Mouse (Mus musculus) midbrain, embryonic 15.5 days (tissue): ENCODE data around the gene Csf1. TPM values are rescaled to one million over a fixed set of nuclear protein-coding genes. Genes with fewer than 3 reads are reported as not detected.

Experiments
- ATAC-seq: fragments of 200-750 bp; cut with Nextera tagmentation; replicated peaks from 2 replicates; pipeline ENCODE4 v1.8.0; 2017; ENCODE audit warnings: moderate TSS enrichment
- H3K27ac ChIP-seq: fragments of 300-500 bp; sonication (generic); 2 replicates; pipeline ENCODE4 v1.5.1; 2015; ENCODE audit warnings: mild to moderate bottlenecking, inconsistent platforms
- H3K27me3 ChIP-seq: fragments of 300-500 bp; sonication (generic); replicated peaks from 2 replicates; pipeline ENCODE4 v1.6.1; 2015; ENCODE audit warnings: inconsistent platforms
- H3K36me3 ChIP-seq: fragments of 300-500 bp; sonication (generic); replicated peaks from 2 replicates; pipeline ENCODE4 v1.6.1; 2015; ENCODE audit warnings: inconsistent platforms
- H3K4me1 ChIP-seq: fragments of 300-500 bp; sonication (generic); 2 replicates; pipeline ENCODE4 v1.6.1; 2015; ENCODE audit warnings: inconsistent platforms
- H3K4me2 ChIP-seq: fragments of 300-500 bp; sonication (generic); 2 replicates; pipeline ENCODE4 v1.6.1; 2015; ENCODE audit warnings: inconsistent platforms, mild to moderate bottlenecking, moderate library complexity
- H3K4me3 ChIP-seq: fragments of 300-500 bp; sonication (generic); 2 replicates; pipeline ENCODE4 v1.5.1; 2015; ENCODE audit warnings: mild to moderate bottlenecking, inconsistent platforms
- H3K9ac ChIP-seq: fragments of 300-500 bp; sonication (generic); 2 replicates; pipeline ENCODE4 v1.6.1; 2015; ENCODE audit warnings: mild to moderate bottlenecking, inconsistent platforms
- H3K9me3 ChIP-seq: fragments of 300-500 bp; sonication (generic); 2 replicates; pipeline ENCODE4 v1.6.1; 2016; ENCODE audit warnings: inconsistent platforms
- WGBS: fragments of 180-500 bp; shearing (Covaris S2); methylation state at CpG from one replicate; pipeline ENCODE4 v1.1.7; 2015; ENCODE audit warnings: mixed read lengths; 5-methylcytosine and 5-hydroxymethylcytosine counted together
- polyA plus RNA-seq: library from polyadenylated mRNA; unstranded; fragments of >200 nt; fragmentation: Nextera tagmentation; extraction: Ambion mirVana; gene quantifications from 2 replicates; pipeline ENCODE4 v1.2.1, GENCODE M21; 2015

Csf1 gene
- polyA plus RNA-seq, 1 experiment from 2014 or later: 6.7 TPM

DNA sequence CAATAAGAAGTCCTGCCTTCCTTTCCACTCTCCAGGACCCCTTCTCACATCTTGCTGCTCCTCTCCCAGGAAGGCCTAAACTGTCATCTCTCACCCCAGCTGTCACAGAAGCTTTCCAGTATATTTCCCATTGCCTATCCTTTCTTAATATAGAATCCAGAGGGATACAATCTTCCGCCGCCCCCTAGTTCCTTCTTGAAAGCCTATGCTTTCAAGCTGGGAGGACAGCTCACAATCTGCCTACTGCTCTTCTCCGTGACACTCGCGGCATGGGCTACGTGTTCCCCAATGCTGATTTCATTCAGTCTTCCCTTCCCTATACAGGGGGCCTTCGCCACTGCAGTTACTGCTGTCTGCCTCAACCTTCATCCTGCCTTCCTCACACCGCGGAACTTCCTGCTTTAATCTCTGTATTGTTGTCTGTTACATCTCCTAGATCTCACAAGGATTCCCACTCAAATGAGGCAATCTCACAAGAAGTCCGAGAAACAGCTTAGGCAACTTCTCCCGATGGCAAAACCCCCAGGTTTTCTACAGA is 30.6 kb upstream of the Csf1 start:
- Histone ChIP-seq H3K9me3 (no peaks in the 10 kb centered on the region), H3K27me3 (no peaks in the 10 kb centered on the region), H3K27ac (no peak overlapping the region), H3K4me1 (peaks cover 23% of the 10 kb centered on the region), H3K9ac (no peak overlapping the region), H3K36me3 (no peaks in the 10 kb centered on the region), H3K4me2 (no peak overlapping the region), H3K4me3 (no peak overlapping the region)
- no peak for ATAC-seq
- WGBS: 84% methylated on average over 11 of the region's 11 CpGs

DNA sequence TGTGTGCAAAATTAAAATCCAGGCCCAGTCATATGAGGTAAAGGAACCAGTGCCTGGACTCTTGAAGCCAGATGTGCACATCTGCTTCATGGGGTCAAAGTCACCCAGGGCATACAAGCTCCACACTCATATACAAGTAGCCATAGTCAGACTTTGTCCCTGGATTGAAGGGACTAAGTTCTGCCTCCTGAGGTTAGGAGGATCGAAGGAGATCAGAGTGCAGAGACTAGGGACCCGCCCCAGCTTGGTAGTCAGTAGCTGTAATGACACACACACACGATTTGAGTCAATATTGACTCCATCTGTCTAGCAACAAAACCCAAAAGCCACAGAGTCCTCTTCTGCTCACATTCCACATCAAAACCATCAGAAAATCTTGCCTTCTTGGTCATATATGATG is 30.0 kb upstream of the Csf1 start:
- Histone ChIP-seq H3K27ac (no peak overlapping the region), H3K36me3 (no peaks in the 10 kb centered on the region), H3K27me3 (no peaks in the 10 kb centered on the region), H3K9ac (no peak overlapping the region), H3K4me3 (no peak overlapping the region), H3K4me1 (peaks cover 23% of the 10 kb centered on the region), H3K4me2 (no peak overlapping the region), H3K9me3 (no peaks in the 10 kb centered on the region)
- no peak for ATAC-seq
- WGBS: 89% methylated on average over 3 of the region's 3 CpGs

DNA sequence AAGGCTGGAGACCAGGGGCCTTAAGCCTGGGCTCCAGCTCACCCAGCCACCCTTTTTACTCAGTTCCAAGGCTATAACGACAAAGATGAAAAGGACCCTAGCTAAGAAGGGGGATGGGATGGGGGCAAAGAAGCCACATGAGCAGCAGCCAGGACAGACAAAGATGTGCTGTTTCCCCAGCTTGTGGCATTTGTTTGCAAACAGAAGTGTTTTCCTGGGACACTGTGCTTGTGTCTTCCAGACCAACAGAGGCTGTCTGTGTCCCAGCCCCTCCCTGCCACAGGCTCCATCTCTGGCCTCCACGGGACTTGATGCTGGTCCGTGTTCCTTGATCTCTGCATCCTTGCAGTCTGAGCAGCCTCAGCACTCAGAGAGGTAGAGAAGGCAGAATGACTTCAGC is 28.6 kb upstream of the Csf1 start:
- no peak overlapping the region for H3K4me2 ChIP-seq
- ATAC-seq: no peak
- WGBS: 67% methylated on average over 3 of the region's 3 CpGs

DNA sequence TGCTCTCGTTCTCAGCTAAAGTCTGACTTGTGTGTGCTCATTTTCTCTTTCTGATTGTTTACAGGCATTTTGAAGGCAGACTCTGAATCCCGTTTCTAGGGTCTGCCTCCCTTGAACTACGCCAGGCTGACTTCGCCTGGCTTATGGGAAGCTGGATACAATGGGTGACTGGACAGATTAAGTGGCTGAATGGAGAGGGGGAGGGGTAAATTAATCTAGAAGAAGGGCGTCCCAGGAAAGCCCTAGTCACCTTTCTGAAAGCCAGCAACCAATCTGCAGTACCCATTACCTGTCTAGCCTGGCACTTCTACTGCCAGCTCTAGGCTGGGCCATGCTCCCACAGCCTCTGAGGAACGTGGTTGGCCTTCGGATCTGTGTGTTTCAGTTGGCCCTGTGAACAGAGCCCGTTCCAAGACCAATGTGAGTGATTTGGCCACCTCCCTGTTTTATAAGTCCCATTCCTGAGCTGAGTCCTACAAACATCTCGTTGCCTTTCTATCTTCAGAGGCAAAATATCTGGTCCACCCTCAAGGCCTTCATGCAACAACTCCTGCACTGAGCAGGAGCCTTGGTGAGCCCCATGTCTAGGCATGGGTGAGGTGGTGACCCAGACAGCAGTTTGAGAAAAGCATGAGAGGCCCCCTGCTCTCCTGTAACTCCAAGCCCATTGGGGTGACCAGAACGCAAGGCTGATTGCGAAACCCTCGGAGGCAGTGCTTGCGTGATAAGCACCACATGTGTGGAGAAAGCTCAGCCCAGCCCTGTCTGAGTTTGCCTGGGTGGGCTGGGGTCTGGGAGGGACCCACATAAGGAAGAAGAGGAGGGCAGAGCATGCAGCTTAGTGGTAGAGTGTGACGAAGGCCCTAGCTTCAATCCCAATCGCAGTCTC is 27.6 kb upstream of the Csf1 start:
- ATAC-seq: no peak
- H3K4me1 ChIP-seq: peaks cover 10% of the 10 kb centered on the region
- H3K27me3 ChIP-seq: no peaks in the 10 kb centered on the region
- H3K9me3 ChIP-seq: no peaks in the 10 kb centered on the region
- no peak overlapping the region for H3K27ac ChIP-seq
- H3K4me2 ChIP-seq: no peak overlapping the region
- H3K4me3 ChIP-seq: no peak overlapping the region
- no peaks in the 10 kb centered on the region for H3K36me3 ChIP-seq
- H3K9ac ChIP-seq: no peak overlapping the region
- WGBS: 63% methylated on average over 15 of the region's 15 CpGs

More for the DNA sequence above, 28.6 kb upstream of the Csf1 start:
- H3K36me3 ChIP-seq: no peaks in the 10 kb centered on the region
- no peak overlapping the region for H3K27ac ChIP-seq
- no peak overlapping the region for H3K4me3 ChIP-seq
- H3K4me1 ChIP-seq: peaks cover 20% of the 10 kb centered on the region
- no peaks in the 10 kb centered on the region for H3K9me3 ChIP-seq
- no peak overlapping the region for H3K9ac ChIP-seq
- no peaks in the 10 kb centered on the region for H3K27me3 ChIP-seq

DNA sequence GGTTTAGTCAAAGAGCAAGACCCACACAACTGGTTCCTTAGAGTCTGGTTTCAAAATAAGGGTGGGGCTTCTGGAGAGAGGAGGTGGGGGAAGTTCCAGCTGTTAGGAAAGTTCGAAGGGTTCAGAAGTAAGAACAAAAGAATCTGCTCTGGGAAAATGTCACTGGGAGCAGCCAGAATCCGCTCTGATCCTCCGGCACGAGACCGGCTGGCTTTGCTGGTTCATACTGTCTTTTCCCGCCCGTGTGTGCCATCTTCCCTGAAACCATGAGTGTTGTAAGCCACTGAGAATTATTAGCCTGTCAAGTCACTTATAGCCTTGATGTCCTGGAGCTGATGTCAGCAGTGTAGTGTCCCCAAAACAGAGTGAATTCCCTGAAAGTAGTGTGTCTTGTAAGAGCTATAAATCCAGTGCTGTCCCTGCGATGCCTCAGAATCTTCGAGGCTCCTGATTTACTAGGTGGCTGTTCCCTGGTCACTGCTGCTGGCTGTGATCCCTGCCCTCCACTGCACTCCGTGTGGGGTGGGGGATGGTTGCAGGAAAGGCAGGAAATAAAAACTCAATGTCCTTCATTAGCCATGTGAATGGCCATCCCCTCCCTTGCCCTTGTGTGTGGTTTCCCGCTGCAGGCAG is 26.8 kb upstream of the Csf1 start:
- WGBS: 36% methylated on average over 11 of the region's 11 CpGs
- Histone ChIP-seq H3K4me1 (peaks cover 9% of the 10 kb centered on the region; the same call in 1 of the 2 replicates), H3K9ac (no peak overlapping the region), H3K4me3 (no peak overlapping the region), H3K27me3 (no peaks in the 10 kb centered on the region), H3K27ac (no peak overlapping the region), H3K36me3 (no peaks in the 10 kb centered on the region), H3K9me3 (no peaks in the 10 kb centered on the region), H3K4me2 (no peak overlapping the region)
- no peak for ATAC-seq

DNA sequence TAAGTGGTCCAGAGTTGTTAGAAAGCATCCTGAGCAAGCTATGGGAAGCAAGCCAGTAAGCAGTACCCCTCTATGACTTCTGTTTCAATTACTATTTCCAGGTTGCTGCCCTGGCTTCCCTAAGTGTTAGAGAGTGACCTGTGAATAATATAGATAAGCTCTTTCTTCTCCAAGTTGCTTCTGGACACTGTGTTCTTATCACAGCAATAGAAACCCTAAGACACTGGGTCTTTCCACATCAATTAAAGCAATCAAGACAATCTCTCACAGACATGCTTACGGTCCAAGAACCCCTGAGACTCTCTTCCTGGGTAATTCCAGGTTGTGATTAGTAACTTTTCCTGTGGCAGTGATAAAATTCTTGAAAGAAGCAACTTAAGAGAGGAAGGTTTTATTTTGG is 26.1 kb upstream of the Csf1 start:
- Histone ChIP-seq H3K36me3 (no peaks in the 10 kb centered on the region), H3K4me2 (no peak overlapping the region), H3K4me1 (peaks cover 9% of the 10 kb centered on the region; the same call in 1 of the 2 replicates), H3K27me3 (no peaks in the 10 kb centered on the region), H3K9ac (no peak overlapping the region), H3K27ac (no peak overlapping the region), H3K9me3 (no peaks in the 10 kb centered on the region), H3K4me3 (no peak overlapping the region)
- 97% methylated on average over 1 of the region's 1 CpGs for WGBS
- no peak for ATAC-seq

DNA sequence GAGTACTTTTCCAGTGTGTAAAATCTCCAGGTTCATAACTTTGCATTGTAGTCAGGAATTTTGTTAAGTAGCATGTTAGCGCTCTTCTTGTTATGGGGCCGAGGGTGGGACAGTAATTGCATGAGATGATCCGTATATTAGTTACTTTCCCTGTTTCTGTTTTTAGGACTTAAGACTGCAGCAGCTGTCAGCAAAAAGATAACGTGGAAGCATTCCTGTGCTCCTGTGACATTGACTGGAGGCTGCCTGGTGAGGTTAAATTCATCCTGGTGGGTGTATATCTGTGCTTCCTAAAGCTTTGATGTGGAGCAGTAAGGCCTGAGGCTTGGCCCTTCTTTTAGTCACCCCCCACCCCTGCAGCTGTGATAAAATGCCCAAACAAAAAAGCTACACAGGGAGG is 25.3 kb upstream of the Csf1 start:
- Histone ChIP-seq H3K27ac (no peak overlapping the region), H3K9me3 (no peaks in the 10 kb centered on the region), H3K4me2 (no peak overlapping the region), H3K36me3 (no peaks in the 10 kb centered on the region), H3K27me3 (no peaks in the 10 kb centered on the region), H3K4me3 (no peak overlapping the region), H3K9ac (no peak overlapping the region), H3K4me1 (peaks cover 9% of the 10 kb centered on the region; the same call in 1 of the 2 replicates)
- ATAC-seq: no peak
- WGBS: 83% methylated on average over 4 of the region's 4 CpGs

DNA sequence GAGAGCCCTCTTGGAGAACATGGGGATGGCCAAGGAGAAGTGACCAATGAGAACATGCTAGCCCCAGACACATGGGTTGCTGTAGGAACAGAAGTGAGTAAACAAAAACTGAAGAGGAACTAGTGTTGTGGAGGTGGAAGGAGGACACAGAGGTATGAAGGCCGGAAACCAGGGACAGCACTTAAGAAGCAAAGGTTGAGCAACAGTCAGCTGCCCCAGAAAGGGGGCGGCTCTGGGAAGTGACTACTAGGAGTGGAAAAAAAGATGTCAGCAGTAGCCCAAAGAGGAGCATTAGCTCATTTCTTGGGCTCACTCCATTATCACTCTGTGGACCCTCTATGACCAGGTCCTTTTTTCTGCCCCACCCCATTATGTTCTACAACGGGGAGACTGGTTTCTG is 23.0 kb upstream of the Csf1 start:
- Histone ChIP-seq H3K4me3 (no peak overlapping the region), H3K9ac (no peak overlapping the region), H3K9me3 (no peaks in the 10 kb centered on the region), H3K27ac (no peak overlapping the region), H3K27me3 (no peaks in the 10 kb centered on the region), H3K4me1 (peaks cover 9% of the 10 kb centered on the region; the same call in 1 of the 2 replicates), H3K4me2 (no peak overlapping the region), H3K36me3 (no peaks in the 10 kb centered on the region)
- WGBS: 97% methylated on average over 3 of the region's 3 CpGs
- no peak for ATAC-seq

DNA sequence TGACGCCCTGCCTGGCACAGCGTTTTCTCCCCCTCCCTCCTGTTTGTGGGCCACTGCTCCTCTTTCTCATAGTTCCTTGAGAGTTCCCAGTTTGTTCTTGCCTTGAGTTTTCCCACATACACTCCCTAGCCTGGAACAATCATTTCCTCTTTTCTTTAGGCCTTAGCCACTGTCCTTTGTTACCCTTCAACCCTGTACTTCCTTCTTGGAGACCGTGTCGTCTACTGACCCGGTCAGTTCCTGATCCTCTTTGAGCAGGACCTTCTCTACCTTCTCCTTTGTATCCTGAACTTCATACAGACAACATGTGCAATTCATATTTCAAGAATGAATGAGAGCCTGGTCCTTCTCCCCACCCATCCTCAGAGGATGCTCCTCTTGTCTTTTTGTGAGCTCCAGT is 21.0 kb upstream of the Csf1 start:
- no peak overlapping the region for H3K4me3 ChIP-seq
- H3K9ac ChIP-seq: no peak overlapping the region
- H3K27ac ChIP-seq: no peak overlapping the region
- no peaks in the 10 kb centered on the region for H3K9me3 ChIP-seq
- H3K4me2 ChIP-seq: no peak overlapping the region
- ATAC-seq: no peak
- H3K4me1 ChIP-seq: no peaks in the 10 kb centered on the region
- 92% methylated on average over 5 of the region's 5 CpGs for WGBS
- H3K36me3 ChIP-seq: no peaks in the 10 kb centered on the region
- H3K27me3 ChIP-seq: no peaks in the 10 kb centered on the region

DNA sequence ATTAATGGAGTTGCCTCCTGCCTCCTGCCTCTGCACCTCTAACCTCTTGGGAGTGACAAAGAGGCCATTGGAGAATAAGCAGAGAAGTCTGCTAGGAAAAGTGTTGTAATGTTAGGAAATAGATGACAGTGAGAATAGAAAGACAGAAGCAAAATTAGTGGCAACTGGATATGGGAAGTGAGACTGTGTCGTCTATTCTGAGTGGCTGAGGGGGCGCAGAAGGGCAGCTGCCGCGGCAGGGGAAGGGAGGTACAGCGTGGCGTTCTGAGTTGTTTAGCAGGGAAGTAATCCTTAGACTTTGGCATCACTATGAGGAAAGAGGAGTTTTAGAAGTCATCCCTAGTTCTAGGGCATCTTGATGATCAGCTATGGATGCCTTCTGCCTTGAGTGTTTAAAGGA is 17.7 kb upstream of the Csf1 start:
- Histone ChIP-seq H3K36me3 (no peaks in the 10 kb centered on the region), H3K9ac (no peak overlapping the region), H3K27me3 (no peaks in the 10 kb centered on the region), H3K4me1 (no peaks in the 10 kb centered on the region), H3K4me2 (no peak overlapping the region), H3K4me3 (no peak overlapping the region), H3K9me3 (no peaks in the 10 kb centered on the region), H3K27ac (no peak overlapping the region)
- ATAC-seq: no peak
- 88% methylated on average over 6 of the region's 6 CpGs for WGBS

DNA sequence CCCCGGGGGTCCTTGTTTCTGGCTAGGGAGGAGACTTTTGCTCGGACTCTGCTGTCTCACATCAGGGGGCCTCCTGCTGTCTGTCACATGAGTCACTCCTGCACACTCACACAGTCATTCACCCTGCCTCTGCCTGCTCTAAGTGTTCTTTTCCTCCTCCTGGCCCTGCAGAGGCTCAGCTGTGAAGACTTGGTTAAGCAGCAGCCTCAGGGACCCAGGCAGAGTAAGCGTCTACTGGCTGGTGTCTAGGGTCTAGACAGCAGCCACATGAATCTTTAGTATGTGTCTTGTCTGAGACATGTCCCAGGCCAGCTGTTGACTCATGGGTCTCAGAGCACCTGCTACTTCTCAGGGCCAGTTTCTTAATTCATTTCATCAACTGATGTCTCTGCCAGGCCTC is 16.0 kb upstream of the Csf1 start:
- no peak overlapping the region for H3K4me3 ChIP-seq
- H3K9ac ChIP-seq: no peak overlapping the region
- H3K27me3 ChIP-seq: no peaks in the 10 kb centered on the region
- H3K4me1 ChIP-seq: no peaks in the 10 kb centered on the region
- WGBS: 30% methylated on average over 3 of the region's 3 CpGs
- H3K36me3 ChIP-seq: no peaks in the 10 kb centered on the region
- no peak overlapping the region for H3K27ac ChIP-seq
- H3K9me3 ChIP-seq: no peaks in the 10 kb centered on the region
- no peak for ATAC-seq
- H3K4me2 ChIP-seq: no peak overlapping the region

DNA sequence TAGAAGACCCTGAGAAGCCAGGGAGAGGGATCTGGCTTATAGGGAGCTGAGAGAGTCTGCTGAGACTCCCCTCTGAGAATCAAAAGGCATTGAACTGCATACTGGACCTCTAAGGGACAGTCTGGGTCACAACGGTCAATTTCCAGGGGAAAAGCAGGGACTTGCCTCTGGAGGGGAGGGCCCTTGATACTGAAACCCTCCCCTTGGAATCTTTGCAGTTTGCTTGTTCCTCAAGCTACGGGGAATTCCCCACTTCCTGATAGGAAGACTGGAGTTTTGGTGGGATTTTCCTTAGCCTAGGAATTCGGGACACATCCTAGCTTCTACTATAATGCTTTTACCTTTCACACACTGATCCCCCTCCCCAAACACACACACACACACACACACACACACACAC is 15.5 kb upstream of the Csf1 start:
- Histone ChIP-seq H3K4me3 (no peak overlapping the region), H3K9me3 (no peaks in the 10 kb centered on the region), H3K9ac (no peak overlapping the region), H3K4me1 (no peaks in the 10 kb centered on the region), H3K36me3 (no peaks in the 10 kb centered on the region), H3K27ac (no peak overlapping the region), H3K4me2 (no peak overlapping the region), H3K27me3 (no peaks in the 10 kb centered on the region)
- no peak for ATAC-seq
- WGBS: 42% methylated on average over 3 of the region's 3 CpGs
